Mouse (Mus musculus) cerebellum, adult (tissue): ENCODE data around the gene Trim58.

Experiments
- ATAC-seq: cut with Nextera tagmentation; 2 replicates; pipeline ENCODE4 v1.9.2; 2017; ENCODE audit warnings: mild to moderate bottlenecking, moderate library complexity, mixed read lengths; ENCODE audit not compliant: insufficient number of reproducible peaks, low FRiP score, low TSS enrichment

Trim58 gene

GRCm38 (mm10) chr11:58640272-58640867 lies at the start of gene Trim58:
Trim58 (plus strand) TSS chr11:58640465.
- ATAC-seq, result no peak

DNA sequence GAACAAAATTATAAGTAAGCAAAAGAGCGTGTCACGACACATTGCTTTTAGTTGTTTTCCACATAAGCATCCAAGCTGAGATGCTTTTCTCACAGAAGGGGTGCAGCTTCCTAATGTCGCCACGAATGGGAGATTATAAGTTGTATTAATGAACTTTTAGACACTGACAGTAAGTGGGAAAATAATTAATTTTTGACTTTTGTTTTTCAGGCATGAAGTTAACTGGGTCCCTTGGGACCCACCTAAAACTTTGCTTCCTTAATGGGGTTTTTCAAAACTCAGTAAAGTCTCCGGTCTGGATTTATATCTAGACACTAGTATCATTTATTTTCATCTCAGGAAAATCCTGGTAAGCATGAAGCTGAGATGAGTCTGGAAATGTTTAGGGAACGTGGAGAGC lies 45.5 kb upstream of the Trim58 start, which contains the start of gene Olfr324:
TSS of gene Olfr324 (plus strand) at position 301 of the 400 bp plus-strand sequence.
- ATAC-seq, result no peak

DNA sequence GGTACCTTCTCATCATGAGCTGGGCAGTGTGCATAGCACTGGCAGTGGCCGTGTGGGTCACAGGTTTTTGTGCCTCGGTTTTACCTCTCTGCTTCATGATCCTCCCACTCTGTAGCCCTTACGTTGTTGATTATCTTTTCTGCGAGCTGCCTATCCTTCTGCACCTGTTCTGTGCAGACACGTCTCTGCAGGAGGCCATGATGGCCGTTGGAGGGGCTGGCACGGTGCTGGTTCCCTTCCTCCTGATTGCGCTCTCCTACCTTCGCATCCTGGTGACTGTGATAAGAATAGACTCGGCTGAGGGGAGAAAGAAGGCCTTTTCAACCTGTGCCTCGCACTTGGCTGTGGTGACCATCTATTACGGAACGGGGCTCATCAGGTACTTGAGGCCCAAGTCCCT lies 42.4 kb upstream of the Trim58 start:
- no peak for ATAC-seq

DNA sequence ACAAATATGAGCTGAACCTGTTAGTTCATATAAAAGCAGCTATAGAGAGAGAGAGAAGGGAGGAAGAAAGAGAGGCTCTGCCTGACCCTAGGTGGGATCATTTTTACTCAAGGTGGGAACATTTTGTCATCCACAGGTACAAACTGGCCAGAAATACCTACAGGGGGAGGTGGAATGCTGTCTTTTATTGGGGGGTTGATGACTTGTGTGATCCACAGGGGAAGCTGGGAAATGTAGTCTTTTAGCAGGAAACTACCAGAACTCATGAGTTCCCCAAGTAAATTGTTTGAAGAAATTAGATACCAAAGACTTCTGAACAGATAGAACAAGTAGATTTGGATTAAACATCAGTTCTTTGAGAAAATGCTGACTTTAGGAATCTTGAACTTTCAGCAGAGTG lies 38.2 kb upstream of the Trim58 start:
- ATAC-seq, result no peak

GRCm38 (mm10) chr11:58602800-58603560 lies 37.3 kb upstream of the Trim58 start:
- no peak for ATAC-seq

GRCm38 (mm10) chr11:58604688-58605087 lies 35.6 kb upstream of the Trim58 start:
- ATAC-seq, result no peak

DNA sequence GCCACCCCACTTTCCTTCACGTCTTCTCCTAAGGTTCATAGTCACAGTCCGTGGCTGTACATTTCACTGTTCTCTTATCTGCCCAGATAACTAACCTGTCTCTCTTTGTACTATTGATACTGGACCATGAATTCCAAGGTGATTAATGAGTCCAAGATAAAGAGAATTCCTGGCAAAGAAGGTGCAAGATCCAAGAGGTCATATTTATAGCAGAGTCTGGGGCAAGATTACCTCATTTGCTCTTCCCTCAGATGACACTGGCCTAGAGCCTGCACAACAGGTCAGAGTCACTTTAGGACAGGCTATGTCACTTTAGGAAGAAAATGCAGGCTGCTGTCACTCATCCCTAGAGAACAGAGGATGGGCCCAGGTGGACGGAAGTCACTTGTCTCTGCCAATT lies 35.0 kb upstream of the Trim58 start:
- no peak for ATAC-seq

- no peak for ATAC-seq
Observed at GRCm38 (mm10) chr11:58606177-58606919, 33.9 kb upstream of the Trim58 start.

GRCm38 (mm10) chr11:58607030-58607429 lies 33.2 kb upstream of the Trim58 start:
- ATAC-seq, result no peak

DNA sequence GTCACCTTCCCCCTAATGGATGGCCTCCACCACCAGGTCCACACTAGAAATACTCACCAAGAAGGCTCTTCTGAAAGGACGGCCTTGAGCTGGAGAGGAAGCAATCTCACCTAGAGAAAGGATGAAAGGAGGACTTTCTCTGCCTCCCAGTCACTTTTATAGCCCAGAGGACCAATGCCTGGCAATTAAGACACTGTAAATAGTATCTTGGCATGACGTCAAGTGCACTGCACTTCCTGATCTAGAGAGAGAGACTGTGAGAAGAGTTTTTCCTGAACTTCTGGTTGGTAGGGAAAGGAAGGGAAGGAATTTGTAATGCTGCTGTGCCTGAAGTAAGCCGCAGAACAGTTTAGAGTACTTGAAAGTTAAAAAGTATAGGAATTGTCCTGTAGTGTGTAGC lies 26.9 kb upstream of the Trim58 start:
- no peak for ATAC-seq

DNA sequence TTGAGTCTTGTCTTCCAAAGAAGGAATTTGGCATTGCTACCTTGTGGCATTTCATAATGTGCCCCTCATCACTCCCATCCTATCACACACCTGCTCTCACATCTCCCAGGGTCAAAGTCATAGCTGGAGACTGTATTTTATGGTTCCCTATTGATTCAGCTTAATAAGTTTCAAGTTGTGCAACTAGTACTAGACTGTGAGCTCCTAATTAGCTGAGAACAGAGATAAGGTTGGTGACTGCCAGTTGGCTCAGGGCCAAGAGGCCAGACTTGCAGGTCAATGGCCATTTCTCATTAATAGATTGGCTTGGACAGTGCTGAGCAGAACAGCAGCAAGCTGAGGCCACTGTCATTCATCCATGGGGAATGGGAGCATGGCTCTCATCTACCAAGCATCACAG lies 25.7 kb upstream of the Trim58 start:
- no peak for ATAC-seq

DNA sequence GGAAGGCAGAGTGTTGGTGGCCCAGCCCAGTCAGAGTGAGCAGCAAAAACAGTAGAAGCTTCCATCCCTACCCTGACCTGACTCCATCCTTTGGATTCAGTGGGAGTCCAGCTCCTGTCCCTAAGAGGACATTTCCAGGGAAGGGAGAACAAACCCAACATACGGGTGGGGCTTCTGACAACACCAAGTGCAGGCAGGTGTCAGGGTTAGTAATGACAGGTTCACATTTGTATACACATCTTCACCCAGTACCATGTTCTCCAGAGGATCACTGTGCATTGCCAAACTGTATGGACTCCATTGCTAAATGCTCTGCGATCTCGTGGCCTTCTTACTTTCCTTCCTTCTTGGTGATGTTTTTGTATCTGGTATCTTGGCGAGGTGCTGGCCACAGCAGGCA lies 24.3 kb upstream of the Trim58 start, which contains the start of gene 2210407C18Rik:
TSS of gene 2210407C18Rik (minus strand) at position 101 of the 400 bp plus-strand sequence.
- ATAC-seq, result no peak

- no peak for ATAC-seq
Observed at GRCm38 (mm10) chr11:58618369-58618768, 21.9 kb upstream of the Trim58 start.

DNA sequence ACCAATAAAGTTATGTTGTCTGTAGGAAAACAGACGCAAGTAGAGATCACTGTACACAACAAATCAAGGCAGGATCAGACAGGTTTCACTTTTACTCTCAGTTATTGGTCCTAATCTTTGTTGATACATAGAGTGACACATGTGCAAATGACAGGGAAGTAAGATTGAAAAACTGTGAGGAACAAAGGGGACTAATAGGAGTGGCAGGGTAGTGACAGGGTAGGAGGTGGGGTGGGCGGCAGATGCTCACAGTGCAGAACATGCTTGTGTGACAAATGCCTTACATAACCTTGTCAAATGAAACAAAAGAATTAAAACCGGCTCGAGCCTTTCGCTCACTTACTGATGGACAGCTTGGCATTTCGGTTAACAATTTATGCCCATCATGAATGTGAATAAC lies 21.5 kb upstream of the Trim58 start:
- no peak for ATAC-seq

- ATAC-seq, result no peak
Observed at GRCm38 (mm10) chr11:58626146-58626545, 14.1 kb upstream of the Trim58 start.

DNA sequence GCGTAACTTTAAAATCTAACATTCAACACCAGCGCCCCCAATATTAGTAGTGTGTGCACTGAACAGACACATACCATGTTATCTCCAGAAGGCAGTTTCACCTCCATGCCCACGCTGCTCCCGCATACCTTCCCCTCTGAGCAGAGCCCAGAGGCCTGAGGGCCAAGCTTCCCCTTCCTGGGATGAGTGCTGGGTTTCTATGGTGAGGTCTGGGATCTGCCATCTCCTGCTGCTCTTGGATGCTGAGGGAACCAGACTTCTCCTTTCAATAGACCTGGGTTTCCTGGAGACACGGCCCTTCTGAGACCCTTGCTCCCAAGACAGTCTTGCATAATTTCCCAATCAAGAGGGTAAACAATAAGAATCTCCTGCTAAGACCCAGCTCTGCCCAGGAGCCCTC lies 9.9 kb upstream of the Trim58 start, which contains the start of gene Olfr323:
TSS of gene Olfr323 (minus strand) at position 101 of the 400 bp plus-strand sequence.
- ATAC-seq, result no peak

DNA sequence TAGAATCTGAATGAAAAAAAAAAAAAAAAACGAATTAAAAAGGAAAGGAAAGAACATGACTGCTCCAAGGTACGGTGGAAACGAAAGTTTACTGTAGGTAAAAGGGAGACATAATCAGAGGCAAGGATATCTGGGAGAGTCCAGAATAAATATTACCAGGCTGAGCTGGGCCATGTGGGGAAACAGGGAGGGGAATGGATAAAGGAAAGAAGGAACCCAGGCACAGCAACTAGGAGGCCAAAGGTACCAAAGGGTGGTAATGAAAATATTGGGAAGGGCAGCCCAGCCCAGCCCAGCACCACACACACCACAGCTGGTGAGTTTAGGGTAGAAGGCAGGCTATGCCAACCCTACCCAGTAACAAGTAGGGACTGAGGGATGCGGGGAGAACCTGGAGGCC lies 5.4 kb upstream of the Trim58 start:
- ATAC-seq, result no peak

GRCm38 (mm10) chr11:58636376-58636977 lies 3.8 kb upstream of the Trim58 start:
- no peak for ATAC-seq

DNA sequence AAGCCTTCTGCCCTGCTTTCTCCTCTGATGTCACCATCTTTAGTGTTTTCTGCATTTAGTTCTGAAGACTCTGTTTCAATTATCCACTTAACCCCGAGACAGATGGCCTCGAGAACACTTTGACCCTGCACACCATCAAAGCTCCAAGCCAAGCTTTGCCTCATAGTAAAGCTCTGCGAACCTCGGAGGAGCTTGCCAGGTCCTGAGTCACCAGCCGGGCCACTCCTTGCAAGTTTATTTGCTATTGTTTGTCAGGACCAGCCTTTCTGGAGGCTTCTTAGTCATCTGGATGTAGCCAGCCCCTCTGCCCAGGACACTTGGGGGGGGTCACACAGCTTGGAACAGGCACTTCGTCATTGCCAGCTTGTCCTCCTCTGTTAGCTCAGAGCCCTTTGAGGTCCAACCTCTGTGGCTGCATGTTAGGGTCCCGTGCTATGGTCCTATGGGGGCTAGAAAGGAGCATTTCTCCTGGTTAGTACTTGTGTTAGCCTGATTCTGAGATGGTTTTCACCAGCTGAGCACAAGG lies 2.0 kb upstream of the Trim58 start:
- no peak for ATAC-seq

DNA sequence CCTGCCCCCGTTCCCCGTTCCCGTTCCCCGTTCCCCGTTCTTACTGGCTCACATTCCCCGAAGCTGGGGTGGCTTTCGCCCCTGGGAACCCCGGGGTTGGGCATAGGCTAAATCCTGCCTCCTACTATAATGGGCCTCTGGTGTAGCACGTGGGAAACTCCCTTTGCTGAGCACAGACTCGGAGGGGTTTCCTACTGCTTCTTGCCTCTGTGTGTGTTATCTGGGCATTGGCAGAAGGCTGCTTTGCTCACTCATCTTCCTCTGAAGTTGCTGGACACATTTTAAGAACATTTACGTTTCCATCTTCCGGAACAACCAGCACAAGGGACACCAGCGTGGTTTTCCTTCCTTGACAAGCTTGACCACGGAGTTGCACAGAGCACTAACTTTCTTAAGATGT lies 792 bp downstream of the Trim58 start:
- no peak for ATAC-seq
